Mouse (Mus musculus): Measurements from ENCODE around the gene Tbx2.

- TF ChIP-seq CTCF (IDR thresholded peaks at IDR 0.05; ENCODE audit: low read depth) (no peak), EP300 (optimal IDR thresholded peaks at IDR 0.05) (no peak)
Measured at GRCm38 (mm10) chr11:85887801-85888450, 55.6 kb downstream of the Tbx2 start.
